Mouse (Mus musculus) liver, embryonic 13.5 days (tissue): ENCODE measurements around the gene Tns3. TPM values are rescaled to one million over a fixed set of nuclear protein-coding genes. Genes with fewer than 3 reads are reported as not detected.

ENCODE experiments used
- ATAC-seq: fragments of 200-750 bp; cut with Nextera tagmentation; 2 replicates; pipeline ENCODE4 v1.8.0; 2017; ENCODE audit warnings: low read depth, mild to moderate bottlenecking, moderate number of reproducible peaks, moderate library complexity
- DNase-seq: peaks from one replicate; pipeline ENCODE4 v3.0.0; 2022
- H3K27ac ChIP-seq: fragments of 300-500 bp; sonication (generic); 2 replicates; pipeline ENCODE4 v1.5.1; 2015; ENCODE audit warnings: moderate library complexity, mild to moderate bottlenecking, inconsistent platforms
- H3K27me3 ChIP-seq: fragments of 300-500 bp; sonication (generic); 2 replicates; pipeline ENCODE4 v1.6.1; 2015; ENCODE audit warnings: mild to moderate bottlenecking, inconsistent platforms
- H3K36me3 ChIP-seq: fragments of 300-500 bp; sonication (generic); 2 replicates; pipeline ENCODE4 v1.6.1; 2015; ENCODE audit warnings: mild to moderate bottlenecking, inconsistent platforms
- H3K4me1 ChIP-seq: fragments of 300-500 bp; sonication (generic); replicated peaks from 2 replicates; pipeline ENCODE4 v1.6.1; 2015; ENCODE audit warnings: inconsistent platforms
- H3K4me2 ChIP-seq: fragments of 300-500 bp; sonication (generic); 2 replicates; pipeline ENCODE4 v1.6.1; 2015; ENCODE audit warnings: inconsistent platforms, mild to moderate bottlenecking, moderate library complexity
- H3K4me3 ChIP-seq: fragments of 300-500 bp; sonication (generic); replicated peaks from 2 replicates; pipeline ENCODE4 v1.5.1; 2015; ENCODE audit warnings: mild to moderate bottlenecking, inconsistent platforms
- H3K9ac ChIP-seq: fragments of 300-500 bp; sonication (generic); 2 replicates; pipeline ENCODE4 v1.6.1; 2015; ENCODE audit warnings: mild to moderate bottlenecking, inconsistent platforms
- H3K9me3 ChIP-seq: fragments of 300-500 bp; sonication (generic); replicated peaks from 2 replicates; pipeline ENCODE4 v1.6.1; 2016; ENCODE audit warnings: inconsistent platforms
- WGBS: fragments of 180-500 bp; shearing (Covaris S2); methylation state at CpG from one replicate; pipeline ENCODE4 v1.1.7; 2015; ENCODE audit not compliant: insufficient replicate concordance; 5-methylcytosine and 5-hydroxymethylcytosine counted together
- polyA plus RNA-seq: library from polyadenylated mRNA; unstranded; fragments of >200 nt; fragmentation: Nextera tagmentation; extraction: Ambion mirVana; gene quantifications from 2 replicates; pipeline ENCODE4 v1.2.1, GENCODE M21; 2015

Tns3 gene
- polyA plus RNA-seq, 1 experiment from 2014 or later, result 2.8 TPM

DNA sequence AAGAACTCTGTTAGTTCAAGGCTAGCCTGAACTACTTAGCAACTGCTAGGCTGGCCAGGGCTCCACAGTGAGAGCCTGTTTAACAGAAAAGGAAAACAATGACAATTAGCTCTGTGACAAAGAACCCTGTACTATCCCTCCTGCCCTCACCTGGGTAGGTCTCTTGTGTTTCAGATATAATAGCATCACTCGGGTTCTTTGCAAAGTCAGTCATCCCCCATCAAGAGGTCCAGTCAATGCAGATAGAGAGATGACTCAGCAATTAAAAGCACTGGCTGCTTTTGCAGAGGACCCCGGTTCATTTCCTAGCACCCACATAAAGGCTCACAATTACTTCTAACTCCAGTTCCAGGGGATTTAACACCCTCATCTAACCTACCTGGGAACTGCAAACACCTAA lies 78.0 kb downstream of the Tns3 start:
- DNase-seq, result no peak
- ATAC-seq, result no peak
- Histone ChIP-seq H3K36me3 (no peaks in the 10 kb centered on the region), H3K27ac (no peak overlapping the region), H3K9ac (no peak overlapping the region), H3K9me3 (no peaks in the 10 kb centered on the region), H3K27me3 (no peaks in the 10 kb centered on the region), H3K4me1 (peaks cover 50% of the 10 kb centered on the region), H3K4me3 (no peak overlapping the region), H3K4me2 (no peak overlapping the region)
- 28% methylated on average over 2 of the region's 2 CpGs for WGBS

DNA sequence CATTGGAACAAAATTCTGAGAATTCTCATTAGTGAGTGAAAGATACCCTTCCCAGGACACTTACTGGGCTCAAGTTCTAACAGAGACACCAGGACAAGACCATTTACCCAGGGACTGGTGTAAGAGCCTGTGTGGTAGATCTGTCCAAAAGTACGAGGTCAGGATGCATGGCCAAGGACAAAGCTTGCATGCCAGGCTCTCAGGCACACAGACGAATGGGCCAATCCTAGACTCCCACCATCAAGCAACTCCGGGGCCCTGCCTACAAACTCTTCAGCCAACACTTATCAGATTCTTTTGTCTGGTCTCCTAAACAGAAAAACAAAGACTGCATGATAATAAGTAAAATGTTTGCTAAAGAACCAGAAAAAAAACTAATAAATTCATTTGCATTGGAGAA lies 78.6 kb downstream of the Tns3 start:
- DNase-seq, result no peak
- WGBS, result 58% methylated on average over 3 of the region's 3 CpGs
- Histone ChIP-seq H3K4me1 (peaks cover 48% of the 10 kb centered on the region), H3K36me3 (no peaks in the 10 kb centered on the region), H3K27ac (no peak overlapping the region), H3K4me2 (no peak overlapping the region), H3K9me3 (no peaks in the 10 kb centered on the region), H3K9ac (no peak overlapping the region), H3K4me3 (no peak overlapping the region), H3K27me3 (no peaks in the 10 kb centered on the region)
- ATAC-seq, result no peak

DNA sequence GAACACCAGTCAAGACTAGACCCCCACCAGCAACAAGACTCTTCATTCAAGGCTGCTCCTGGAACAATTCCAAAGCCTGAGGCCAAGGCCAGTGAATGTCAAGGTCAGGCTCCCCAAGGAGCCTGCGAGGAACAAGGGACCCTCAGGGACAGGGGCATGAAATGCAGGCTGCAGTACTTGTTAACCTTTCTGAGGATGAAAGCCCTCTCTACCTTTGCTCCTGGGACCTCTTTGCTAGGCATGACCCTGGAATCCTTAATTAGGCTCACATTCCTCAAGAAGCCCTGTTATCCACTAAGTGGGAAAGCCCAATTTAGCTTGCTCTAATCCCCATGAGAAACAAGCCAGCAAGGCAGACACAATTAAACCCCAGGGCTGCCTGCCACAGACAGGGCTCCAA lies 79.4 kb downstream of the Tns3 start:
- no peak for DNase-seq
- no peak overlapping the region for H3K27ac ChIP-seq

DNA sequence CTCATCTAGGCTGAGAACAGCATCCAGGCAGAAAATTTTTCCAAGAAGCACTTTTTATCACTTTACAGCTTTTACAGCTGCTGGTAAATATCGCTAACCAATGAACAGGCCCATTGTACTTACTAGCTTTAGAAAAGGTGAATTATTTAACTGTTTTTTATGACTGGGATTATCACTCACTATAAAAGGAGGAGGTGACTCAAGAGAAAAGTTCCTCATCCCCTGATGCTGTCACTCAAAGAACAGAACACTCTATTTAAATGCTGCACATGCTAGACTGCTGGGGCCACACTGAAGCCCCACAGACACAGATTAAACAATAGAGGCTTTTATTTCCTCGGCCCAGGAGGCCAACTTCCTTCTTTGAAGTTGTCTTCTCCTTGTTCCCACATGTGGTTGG lies 80.0 kb downstream of the Tns3 start:
- DNase-seq (no peak), ATAC-seq (no peak)
- H3K27me3 ChIP-seq, result no peaks in the 10 kb centered on the region
- H3K9me3 ChIP-seq, result no peaks in the 10 kb centered on the region
- no peaks in the 10 kb centered on the region for H3K36me3 ChIP-seq
- no peak overlapping the region for H3K4me3 ChIP-seq
- WGBS, result 58% methylated on average over 2 of the region's 2 CpGs
- H3K4me2 ChIP-seq, result no peak overlapping the region
- no peak overlapping the region for H3K27ac ChIP-seq
- H3K4me1 ChIP-seq, result peaks cover 44% of the 10 kb centered on the region
- no peak overlapping the region for H3K9ac ChIP-seq

More for the DNA sequence above, 79.4 kb downstream of the Tns3 start:
- Histone ChIP-seq H3K9ac (no peak overlapping the region), H3K27me3 (no peaks in the 10 kb centered on the region), H3K4me3 (no peak overlapping the region), H3K36me3 (no peaks in the 10 kb centered on the region), H3K4me1 (peaks cover 49% of the 10 kb centered on the region), H3K4me2 (no peak overlapping the region), H3K9me3 (no peaks in the 10 kb centered on the region)
- WGBS, result 47% methylated on average over 1 of the region's 1 CpGs
- no peak for ATAC-seq

DNA sequence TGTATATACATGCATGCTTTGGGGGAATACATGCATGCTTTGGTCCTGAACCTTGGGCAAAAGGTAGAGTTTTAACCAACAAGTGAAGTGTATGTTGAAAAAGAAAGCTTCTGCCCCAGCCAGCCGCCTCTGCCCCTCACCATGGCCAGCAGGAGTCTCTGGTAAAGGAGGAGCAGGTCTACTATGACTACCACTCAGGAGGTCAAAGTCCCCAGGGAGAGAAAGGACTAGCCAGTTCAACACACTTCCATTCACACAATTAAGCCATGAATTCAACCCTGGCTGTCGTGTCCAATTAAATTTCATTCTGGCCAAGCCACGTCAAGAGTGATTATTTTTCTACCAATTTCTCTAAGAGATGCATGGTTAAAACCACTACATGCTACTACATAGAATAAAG lies 81.2 kb downstream of the Tns3 start:
- no peaks in the 10 kb centered on the region for H3K9me3 ChIP-seq
- 62% methylated on average over 3 of the region's 3 CpGs for WGBS
- H3K9ac ChIP-seq, result no peak overlapping the region
- H3K36me3 ChIP-seq, result no peaks in the 10 kb centered on the region
- no peak overlapping the region for H3K4me3 ChIP-seq
- H3K4me1 ChIP-seq, result peaks cover 40% of the 10 kb centered on the region
- H3K27ac ChIP-seq, result no peak overlapping the region
- ATAC-seq, result no peak
- H3K4me2 ChIP-seq, result no peak overlapping the region
- no peak for DNase-seq
- no peaks in the 10 kb centered on the region for H3K27me3 ChIP-seq

DNA sequence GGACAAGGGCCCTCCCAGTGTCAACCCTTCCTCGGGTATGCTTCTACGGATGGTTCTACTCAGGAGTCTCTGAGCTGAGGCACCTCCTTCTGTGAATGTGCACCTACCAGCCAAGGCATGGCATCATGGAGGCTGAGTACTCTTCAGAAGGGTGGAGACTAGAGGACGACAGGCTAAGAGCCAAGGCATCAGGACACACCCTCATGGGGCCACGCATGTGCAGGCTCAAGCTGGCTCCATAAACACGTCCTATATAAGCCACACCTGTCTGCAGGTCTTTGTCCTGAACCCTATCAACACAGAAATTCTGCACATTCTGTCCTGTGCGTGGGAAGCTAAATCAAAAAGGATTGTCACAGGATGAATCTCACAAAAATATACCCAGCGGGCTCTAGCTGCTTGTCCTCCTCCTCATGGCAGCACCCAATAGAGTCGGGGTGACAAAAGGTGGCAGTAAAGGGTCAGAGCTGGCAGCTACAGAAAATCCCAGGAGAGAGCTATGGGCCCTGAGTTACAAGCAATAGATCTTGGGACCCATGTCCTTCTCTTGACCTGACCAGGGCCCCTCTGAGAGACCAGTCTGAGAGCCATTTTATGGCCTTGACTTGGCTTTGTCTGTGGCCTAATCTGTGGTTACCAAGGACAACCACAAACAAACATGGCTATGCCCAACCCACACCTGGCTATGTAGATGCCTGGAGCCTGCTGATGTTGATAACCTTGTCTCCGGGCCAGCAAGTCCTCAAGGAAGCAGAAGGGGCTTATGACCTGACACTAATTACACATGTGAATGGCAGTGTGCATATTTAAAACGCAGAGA lies 82.0 kb downstream of the Tns3 start:
- no peak overlapping the region for H3K9ac ChIP-seq
- no peaks in the 10 kb centered on the region for H3K9me3 ChIP-seq
- H3K4me2 ChIP-seq, result no peak overlapping the region
- no peaks in the 10 kb centered on the region for H3K27me3 ChIP-seq
- H3K36me3 ChIP-seq, result no peaks in the 10 kb centered on the region
- no peak for DNase-seq
- no peak overlapping the region; the same call in 1 of the 2 replicates for H3K27ac ChIP-seq
- no peak overlapping the region for H3K4me3 ChIP-seq
- WGBS, result 61% methylated on average over 10 of the region's 10 CpGs
- peaks cover 38% of the 10 kb centered on the region for H3K4me1 ChIP-seq
- ATAC-seq, result peak; percentile 34; the same call in 1 of the 2 replicates

DNA sequence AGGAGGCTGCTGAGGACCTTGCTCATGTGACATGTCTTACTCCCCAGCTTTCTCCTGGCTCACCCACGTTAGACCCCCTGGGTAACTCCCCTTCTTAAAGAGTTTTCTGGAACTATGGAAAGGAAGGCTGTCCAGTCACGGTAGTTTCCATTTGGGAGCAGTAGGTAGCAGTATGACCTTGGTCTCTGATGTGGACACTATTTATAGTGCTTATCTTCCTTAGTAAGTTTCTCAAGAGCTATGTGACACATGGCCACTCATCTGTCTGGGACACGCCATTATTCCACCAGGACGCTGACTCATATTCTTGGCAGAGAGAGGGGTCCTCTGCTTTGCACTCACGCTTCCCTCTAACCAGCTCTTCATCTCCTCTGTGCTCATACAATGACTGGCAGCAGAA lies 84.5 kb downstream of the Tns3 start:
- Histone ChIP-seq H3K9ac (no peak overlapping the region), H3K36me3 (no peaks in the 10 kb centered on the region), H3K27me3 (no peaks in the 10 kb centered on the region), H3K4me3 (no peak overlapping the region), H3K9me3 (no peaks in the 10 kb centered on the region), H3K27ac (no peak overlapping the region), H3K4me1 (peaks cover 31% of the 10 kb centered on the region), H3K4me2 (no peak overlapping the region)
- WGBS, result 49% methylated on average over 5 of the region's 5 CpGs
- no peak for DNase-seq
- no peak for ATAC-seq

DNA sequence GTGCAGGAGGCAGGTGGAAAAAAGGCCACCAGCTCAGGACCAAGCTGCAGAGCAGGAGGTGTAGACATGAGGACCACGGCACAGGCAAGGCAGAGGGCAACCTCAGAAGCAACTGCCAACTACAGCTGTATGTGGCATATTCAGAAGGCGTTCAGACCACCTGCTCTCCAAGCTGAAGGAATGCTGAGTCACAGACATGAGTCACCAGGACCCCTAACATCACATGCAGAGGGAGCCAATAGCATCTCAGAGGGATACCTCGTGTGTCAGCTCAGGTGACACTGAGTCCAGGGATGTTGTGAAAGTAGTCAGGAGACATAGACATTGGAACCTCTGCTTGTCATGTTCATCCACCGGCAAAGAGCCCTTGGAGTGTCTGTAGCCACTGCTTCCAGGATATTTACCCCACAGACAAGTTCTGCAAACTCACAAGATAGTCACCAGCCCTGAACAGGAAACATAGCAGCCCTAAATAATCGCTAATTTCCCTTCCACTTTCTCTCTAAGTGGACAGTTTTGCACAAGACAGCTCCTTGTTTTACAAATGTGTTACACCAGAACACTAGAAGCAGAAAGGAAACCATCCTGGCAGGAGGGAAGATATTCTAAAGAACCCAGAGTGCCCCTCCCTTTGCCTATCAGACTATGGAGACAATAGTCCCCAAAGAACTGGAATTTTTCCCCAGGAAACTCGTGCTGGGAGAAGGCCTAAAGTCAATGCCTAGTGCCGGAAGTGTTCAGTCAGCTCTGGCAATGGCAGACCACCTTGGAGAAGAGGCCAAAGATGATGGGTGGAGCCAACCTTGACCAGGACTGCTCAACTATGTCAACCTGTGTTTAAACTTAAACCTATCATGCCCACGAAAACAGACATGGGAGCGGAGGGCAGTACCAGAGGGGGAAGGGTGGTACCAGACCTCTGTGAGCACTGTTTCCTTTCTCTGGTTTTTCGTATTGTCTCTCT lies 88.8 kb downstream of the Tns3 start:
- Histone ChIP-seq H3K27me3 (no peaks in the 10 kb centered on the region), H3K9me3 (no peaks in the 10 kb centered on the region), H3K4me1 (peaks cover 9% of the 10 kb centered on the region; the same call in 1 of the 2 replicates), H3K27ac (no peak overlapping the region), H3K36me3 (no peaks in the 10 kb centered on the region), H3K4me2 (no peak overlapping the region), H3K9ac (no peak overlapping the region), H3K4me3 (no peak overlapping the region)
- no peak for ATAC-seq
- DNase-seq, result no peak
- 56% methylated on average over 10 of the region's 10 CpGs for WGBS

DNA sequence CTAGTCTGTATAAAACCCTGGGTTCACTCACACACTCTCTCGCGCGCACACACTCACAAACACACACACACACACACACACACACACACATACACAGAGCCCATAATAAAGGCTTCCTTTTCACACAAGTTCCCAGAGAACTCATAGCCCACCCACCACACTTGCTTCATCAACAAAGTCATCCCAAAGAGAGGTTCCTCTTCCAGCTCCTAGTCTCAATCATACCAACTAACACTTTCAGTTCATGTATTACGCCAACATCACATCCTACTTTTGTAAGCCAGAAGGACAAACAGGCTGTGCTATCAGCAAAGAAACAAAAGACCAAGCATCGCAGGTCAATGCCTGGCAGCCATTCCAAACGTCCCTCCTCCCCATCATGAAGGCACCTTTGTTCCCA lies 89.8 kb downstream of the Tns3 start:
- no peak for ATAC-seq
- 78% methylated on average over 6 of the region's 6 CpGs for WGBS

DNA sequence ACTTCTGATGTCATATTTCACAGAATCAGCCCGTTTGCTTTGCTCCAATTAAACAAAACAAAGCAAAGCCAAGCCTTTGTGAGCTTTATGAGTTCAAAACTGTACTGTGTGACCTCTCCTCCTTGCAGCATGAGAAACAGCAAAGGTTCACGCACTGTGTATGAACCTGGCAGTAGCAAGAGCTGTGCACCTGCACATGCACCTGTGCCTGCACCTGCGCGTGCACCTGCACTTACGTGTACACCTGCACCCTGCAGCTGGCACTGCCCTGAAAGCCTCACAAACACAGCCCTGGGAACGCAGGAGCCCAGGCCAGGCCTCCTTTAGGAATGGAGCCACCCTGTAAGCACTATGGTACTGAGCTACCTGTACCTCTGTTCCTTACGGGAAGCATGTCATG lies 91.6 kb downstream of the Tns3 start:
- no peak overlapping the region for H3K27ac ChIP-seq

More for the DNA sequence above, 89.8 kb downstream of the Tns3 start:
- Histone ChIP-seq H3K27ac (no peak overlapping the region), H3K9me3 (no peaks in the 10 kb centered on the region), H3K4me2 (no peak overlapping the region), H3K4me3 (no peak overlapping the region), H3K27me3 (no peaks in the 10 kb centered on the region), H3K36me3 (no peaks in the 10 kb centered on the region), H3K4me1 (peaks cover 6% of the 10 kb centered on the region; the same call in 1 of the 2 replicates), H3K9ac (no peak overlapping the region)
- no peak for DNase-seq

DNA sequence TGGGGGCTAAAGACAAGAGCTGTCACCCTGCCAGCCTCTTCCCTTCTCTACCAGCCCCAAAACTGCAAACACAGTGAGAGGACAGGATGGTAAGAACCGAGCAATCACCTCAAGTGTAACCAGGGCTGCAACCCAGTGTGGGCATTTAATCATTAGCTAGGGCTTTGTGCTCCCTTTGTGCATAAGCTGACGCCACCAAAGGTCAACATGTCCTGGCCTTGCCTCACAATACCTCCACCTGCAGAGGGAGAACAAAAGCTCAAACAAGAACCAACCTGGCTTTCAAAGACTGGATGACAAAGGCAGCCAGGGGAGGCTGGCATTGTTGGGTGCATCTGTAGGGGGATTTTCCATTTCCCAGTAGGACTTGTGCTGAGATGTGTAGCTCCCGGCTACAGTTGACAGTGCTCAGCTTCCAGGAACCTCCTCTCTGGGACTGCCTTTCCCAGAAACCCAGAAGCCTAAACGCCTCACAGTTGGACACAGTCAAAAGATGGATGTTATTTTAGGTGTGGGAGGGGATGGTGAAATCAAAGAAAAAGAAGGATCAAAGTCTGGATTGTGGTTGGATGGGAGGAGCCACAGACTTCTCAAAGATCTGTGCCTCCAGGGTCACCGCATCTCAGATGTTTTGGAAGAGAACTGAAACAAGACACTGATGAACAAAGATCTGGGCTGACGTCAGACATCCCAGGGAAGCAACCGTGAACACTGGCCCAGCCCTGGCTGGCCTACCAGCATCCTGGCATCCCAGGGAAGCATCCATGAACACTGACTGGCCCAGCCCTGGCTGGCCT lies 94.9 kb downstream of the Tns3 start:
- no peak overlapping the region for H3K9ac ChIP-seq
- no peak overlapping the region for H3K4me2 ChIP-seq
- 0 out of 2 replicates have a peak, but pooled peaks cover 3% of the 10 kb centered on the region for H3K36me3 ChIP-seq
- H3K4me1 ChIP-seq, result peaks cover 3% of the 10 kb centered on the region; the same call in 1 of the 2 replicates
- H3K27ac ChIP-seq, result no peak overlapping the region
- DNase-seq (no peak), ATAC-seq (0 out of 2 replicates have a peak, but pooled peaks have one; percentile 42)
- 50% methylated on average over 7 of the region's 7 CpGs for WGBS
- no peak overlapping the region for H3K4me3 ChIP-seq
- no peaks in the 10 kb centered on the region for H3K27me3 ChIP-seq
- H3K9me3 ChIP-seq, result no peaks in the 10 kb centered on the region

More for the DNA sequence above, 91.6 kb downstream of the Tns3 start:
- DNase-seq (no peak), ATAC-seq (no peak)
- no peak overlapping the region for H3K4me2 ChIP-seq
- peaks cover 6% of the 10 kb centered on the region for H3K4me1 ChIP-seq
- H3K9ac ChIP-seq, result no peak overlapping the region
- no peaks in the 10 kb centered on the region for H3K9me3 ChIP-seq
- H3K27me3 ChIP-seq, result no peaks in the 10 kb centered on the region
- WGBS, result 72% methylated on average over 7 of the region's 7 CpGs
- H3K4me3 ChIP-seq, result no peak overlapping the region
- H3K36me3 ChIP-seq, result no peaks in the 10 kb centered on the region
